ENCODE assay signal across 7 mouse cellular contexts in genomic region chr12:88818622-88819334, GRCm38 (mm10).
DNase-seq lines count a peak whose midpoint lies in the region; ATAC-seq and TF ChIP-seq lines count a peak whose summit lies in the region.

No protein-coding gene starts in this region.

- H3K36me3 ChIP-seq in neural tube, embryonic 11.5 days (ENCODE audit: control insufficient read depth, insufficient read depth, low read length): no peaks in the 10 kb centered on the region
- no peaks in the 10 kb centered on the region for H3K36me3 ChIP-seq in neural tube, embryonic 15.5 days
- H3K36me3 ChIP-seq in thymus, adult 2 months (ENCODE audit: control insufficient read depth, insufficient read depth, low read length): no peaks in the 10 kb centered on the region

- no peaks in the 10 kb centered on the region for H3K9me3 ChIP-seq in neural tube, embryonic 11.5 days (ENCODE audit: control insufficient read depth, low read length)
- no peaks in the 10 kb centered on the region for H3K9me3 ChIP-seq in neural tube, embryonic 15.5 days (replicated peaks)

- H3K27ac ChIP-seq in neural tube, embryonic 11.5 days (ENCODE audit: low read depth, low read length): no peak overlapping the region
- H3K27ac ChIP-seq in neural tube, embryonic 15.5 days (replicated peaks): no peak overlapping the region
- no peak overlapping the region for H3K27ac ChIP-seq in thymus, adult 2 months (ENCODE audit: control insufficient read depth, insufficient read depth, low read length)

- no peaks in the 10 kb centered on the region for H3K4me1 ChIP-seq in neural tube, embryonic 11.5 days (ENCODE audit: control insufficient read depth, insufficient read depth, low read length)
- H3K4me1 ChIP-seq in neural tube, embryonic 15.5 days: peaks cover 7% of the 10 kb centered on the region; the same call in 1 of the 2 replicates
- H3K4me1 ChIP-seq in thymus, adult 2 months (replicated peaks; ENCODE audit: control insufficient read depth, insufficient read depth, low read length): no peaks in the 10 kb centered on the region

- no peak overlapping the region for H3K4me2 ChIP-seq in neural tube, embryonic 11.5 days (ENCODE audit: low read depth)
- no peak overlapping the region for H3K4me2 ChIP-seq in neural tube, embryonic 15.5 days

- ATAC-seq in neural tube, embryonic 11.5 days (ENCODE audit: insufficient read depth, low FRiP score, low TSS enrichment): 0 out of 2 replicates have a peak, but pooled peaks have one; percentile 27
- no peak for ATAC-seq in neural tube, embryonic 15.5 days (ENCODE audit: low FRiP score)

- no peak overlapping the region for H3K4me3 ChIP-seq in neural tube, embryonic 11.5 days (ENCODE audit: low read depth, low read length)
- no peak overlapping the region for H3K4me3 ChIP-seq in neural tube, embryonic 15.5 days (replicated peaks)
- H3K4me3 ChIP-seq in thymus, adult 2 months (ENCODE audit: control insufficient read depth, insufficient read depth, low read length): no peak overlapping the region

- no peak for TF ChIP-seq CTCF in thymus, adult 2 months (IDR thresholded peaks at IDR 0.05; ENCODE audit: borderline replicate concordance, control insufficient read depth, extremely low read depth, insufficient read depth, low read length, poor library complexity)

- no peak overlapping the region for H3K9ac ChIP-seq in neural tube, embryonic 11.5 days (ENCODE audit: low read length)
- no peak overlapping the region for H3K9ac ChIP-seq in neural tube, embryonic 15.5 days (replicated peaks)

- 69% methylated on average over 4 of the region's 4 CpGs for WGBS in neural tube, embryonic 11.5 days
- WGBS in neural tube, embryonic 15.5 days: 51% methylated on average over 4 of the region's 4 CpGs
- WGBS in thymus, adult 2 months: 97% methylated on average over 4 of the region's 4 CpGs

- no peak for TF ChIP-seq POLR2A in thymus, adult 2 months (IDR thresholded peaks at IDR 0.05; ENCODE audit: control insufficient read depth, extremely low read depth, insufficient read depth, low read length, poor library complexity)

- no peak for DNase-seq in neural tube, embryonic 11.5 days (ENCODE audit: low spot score)
- DNase-seq in gastrocnemius, postnatal 14 days: peak; percentile 61
- DNase-seq in kidney, postnatal 10 days: peak; percentile 12
- DNase-seq in frontal cortex, postnatal 25 days (ENCODE audit: low spot score in 2 of 2): no peak
- no peak for DNase-seq in thymus, adult 2 months
- DNase-seq in yolk sac, embryonic 10.5 days (ENCODE audit: low spot score): no peak

- intact Hi-C loops in gastrocnemius, postnatal 14 days (cut with DNase I; ENCODE audit: low total_unique reads): no loop called here

- H3K27me3 ChIP-seq in neural tube, embryonic 11.5 days (ENCODE audit: control insufficient read depth, insufficient read depth, low read length): no peaks in the 10 kb centered on the region
- no peaks in the 10 kb centered on the region for H3K27me3 ChIP-seq in neural tube, embryonic 15.5 days (replicated peaks)
- H3K27me3 ChIP-seq in thymus, adult 2 months (ENCODE audit: control insufficient read depth, insufficient read depth, low read length): no peaks in the 10 kb centered on the region

Comparison
In these comparisons a context has a peak if more than half of its experiments do, and no peak if none do; other contexts are left out.
1. DNase-seq: peak in gastrocnemius, postnatal 14 days (single experiment) and kidney, postnatal 10 days (single experiment); none in neural tube, embryonic 11.5 days (single experiment), frontal cortex, postnatal 25 days (0 of 2), thymus, adult 2 months (single experiment) and yolk sac, embryonic 10.5 days (single experiment).